Mouse (Mus musculus) kidney, adult 2 months (tissue): ENCODE measurements around the gene Olfr460.
"Not testable (repeated sequence)": the region's sequence is repeated elsewhere in the genome, so short reads cannot be mapped to it uniquely, and the experiment has no call there.

Experiments used
- CTCF ChIP-seq: fragments of 200-500 bp; conservative IDR thresholded peaks from 2 replicates; pipeline ENCODE4 v1.5.1; 2011; ENCODE audit warnings: low read depth, mild to moderate bottlenecking, control low read depth, low read length, moderate library complexity, mixed read lengths; ENCODE audit not compliant: insufficient read depth, insufficient read length
- POLR2A ChIP-seq: fragments of 200-500 bp; IDR thresholded peaks from one replicate; pipeline ENCODE4 v1.6.1; 2011; ENCODE audit warnings: low read depth, low read length, control low read depth

DNA sequence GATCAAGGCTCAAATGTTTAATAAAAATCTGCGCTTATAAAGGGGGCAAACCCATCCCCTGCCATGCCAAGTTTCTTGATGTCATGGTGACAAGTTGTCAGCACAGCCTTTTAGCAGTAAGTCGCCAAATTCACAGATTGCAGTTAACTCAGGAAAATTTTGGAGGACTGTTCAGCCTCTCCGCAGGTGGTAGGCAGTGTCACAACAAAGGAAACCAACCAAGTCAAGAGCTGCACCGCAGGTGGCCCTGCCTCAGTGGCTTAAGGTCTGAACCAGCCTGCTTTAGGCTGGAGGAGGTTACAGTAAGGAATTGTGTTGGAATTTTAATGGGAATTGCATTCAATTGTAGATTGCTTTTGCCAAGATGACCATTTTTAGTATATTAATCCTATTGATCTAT is 29.3 kb downstream of the Olfr460 start:
- TF ChIP-seq CTCF, POLR2A: not testable (repeated sequence)
